8 mouse cellular contexts compared by ENCODE assay signal in the genomic region with DNA sequence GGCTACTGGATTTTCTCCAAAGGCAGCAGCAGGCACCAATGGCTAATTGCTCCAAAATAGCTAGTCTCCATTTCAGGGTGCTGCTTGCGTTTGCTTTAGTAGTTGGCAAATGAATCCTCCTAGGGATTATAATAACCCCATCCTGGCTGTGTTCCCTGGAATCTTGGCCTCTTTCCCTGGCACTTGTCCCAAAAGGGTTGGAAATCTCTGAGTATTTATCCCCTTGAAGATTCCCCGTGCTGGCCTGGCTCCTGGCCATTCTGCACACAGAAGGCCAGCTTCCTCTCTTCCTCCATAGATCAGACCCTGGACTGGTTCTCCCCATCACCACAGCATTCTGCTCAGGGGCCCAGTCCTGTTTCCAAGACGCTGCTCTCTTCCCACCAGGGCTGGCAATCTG.
DNase-seq lines count a peak whose midpoint lies in the region; ATAC-seq and TF ChIP-seq lines count a peak whose summit lies in the region.

No protein-coding gene starts in this region.

- DNase-seq in adipocyte (ENCODE audit: low spot score) = peak; percentile 3
- DNase-seq in adrenal gland, postnatal 10 days = peak; percentile 88
- DNase-seq in forebrain, postnatal 0 days = peak; percentile 97
- DNase-seq in heart, postnatal 36 days = peak; percentile 59 to 70
- peak; percentile 64 for DNase-seq in left cerebral cortex, adult 11 months (ENCODE audit: low spot score)
- DNase-seq in urinary bladder, postnatal 36 days (ENCODE audit: low spot score in 2 of 2) = peak; percentile 39 to 77

- intact Hi-C loops in heart, postnatal 36 days (cut with DNase I) = no loop called here

- H3K9ac ChIP-seq in forebrain, postnatal 0 days = no peak overlapping the region
- H3K9ac ChIP-seq in neural tube, embryonic 14.5 days (replicated peaks; ENCODE audit: low read depth, low read length) = no peak overlapping the region

- ATAC-seq in forebrain, postnatal 0 days = peak; percentile 60
- ATAC-seq in neural tube, embryonic 14.5 days (ENCODE audit: low read depth) = peak; percentile 86
- ATAC-seq in granulocyte monocyte progenitor cell, adult 5-6 weeks (replicated peaks; ENCODE audit: poor library complexity, severe bottlenecking) = no peak

- no peak overlapping the region for H3K27ac ChIP-seq in forebrain, postnatal 0 days (ENCODE audit: low read depth, low read length)
- no peak overlapping the region for H3K27ac ChIP-seq in neural tube, embryonic 14.5 days (ENCODE audit: low read depth, low read length)

- no peaks in the 10 kb centered on the region for H3K9me3 ChIP-seq in forebrain, postnatal 0 days (ENCODE audit: low read length)
- H3K9me3 ChIP-seq in neural tube, embryonic 14.5 days (ENCODE audit: control insufficient read depth, low read length) = no peaks in the 10 kb centered on the region

- no peaks in the 10 kb centered on the region for H3K36me3 ChIP-seq in forebrain, postnatal 0 days (ENCODE audit: insufficient read depth)
- H3K36me3 ChIP-seq in neural tube, embryonic 14.5 days (ENCODE audit: control insufficient read depth, insufficient read depth, low read length) = no peaks in the 10 kb centered on the region

- no peak for TF ChIP-seq CTCF in forebrain, postnatal 0 days (IDR thresholded peaks at IDR 0.05; ENCODE audit: low read depth)

- H3K4me1 ChIP-seq in forebrain, postnatal 0 days (ENCODE audit: insufficient read depth) = peaks cover 22% of the 10 kb centered on the region
- H3K4me1 ChIP-seq in neural tube, embryonic 14.5 days (ENCODE audit: control insufficient read depth, insufficient read depth, low read length) = peaks cover 8% of the 10 kb centered on the region; the same call in 1 of the 2 replicates

- H3K4me2 ChIP-seq in forebrain, postnatal 0 days (ENCODE audit: low read depth) = no peak overlapping the region
- no peak overlapping the region for H3K4me2 ChIP-seq in neural tube, embryonic 14.5 days (ENCODE audit: low read depth, low read length)

- no peaks in the 10 kb centered on the region for H3K27me3 ChIP-seq in forebrain, postnatal 0 days (ENCODE audit: insufficient read depth, low read length)
- H3K27me3 ChIP-seq in neural tube, embryonic 14.5 days (ENCODE audit: control insufficient read depth, insufficient read depth, low read length) = no peaks in the 10 kb centered on the region

- no peak overlapping the region for H3K4me3 ChIP-seq in forebrain, postnatal 0 days (ENCODE audit: low read depth, low read length)
- H3K4me3 ChIP-seq in neural tube, embryonic 14.5 days (ENCODE audit: low read depth, low read length) = no peak overlapping the region

- WGBS in forebrain, postnatal 0 days = 18% methylated on average over 3 of the region's 3 CpGs
- WGBS in neural tube, embryonic 14.5 days = 20% methylated on average over 3 of the region's 3 CpGs

Comparison
In these comparisons a context has a peak if more than half of its experiments do, and no peak if none do; other contexts are left out.
1. DNase-seq: peak in every context shown above with its lines; median percentile 97 in forebrain, postnatal 0 days; 88 in adrenal gland, postnatal 10 days; 64 in heart, postnatal 36 days; 64 in left cerebral cortex, adult 11 months; 58 in urinary bladder, postnatal 36 days; 3 in adipocyte.